ENCODE assay signal across 12 mouse cellular contexts in the genomic region with DNA sequence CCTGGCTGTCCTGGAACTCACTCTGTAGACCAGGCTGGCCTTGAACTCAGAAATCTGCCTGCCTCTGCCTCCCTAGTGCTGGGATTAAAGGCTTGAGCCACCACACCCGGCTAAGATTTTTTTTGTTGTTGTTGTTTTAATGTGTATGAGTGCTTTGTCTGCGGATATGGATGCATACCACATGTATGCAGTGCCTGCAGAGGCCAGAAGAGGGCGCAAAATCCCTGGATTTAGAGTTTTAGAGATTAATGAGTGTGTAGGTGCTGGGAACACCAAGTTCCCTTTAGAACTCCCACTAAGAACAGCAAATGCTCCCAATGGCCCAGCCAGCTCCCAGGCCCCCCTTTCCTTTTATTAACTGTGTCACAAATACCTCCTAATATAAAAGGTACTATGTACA. TPM values are rescaled to one million over a fixed set of nuclear protein-coding genes. Genes with fewer than 3 reads are reported as not detected.
A peak's percentile ranks its signal among the peaks of the same experiment; 100 is the strongest.
DNase-seq lines count a peak whose midpoint lies in the region; ATAC-seq and TF ChIP-seq lines count a peak whose summit lies in the region.
"Had no signal": no experiment of that assay in that cellular context is flagged by ENCODE, and none has a peak within 500 bp of the region (broad histone marks: within the 10 kb centered on the region; RNA-seq: fewer than 3 reads in every experiment).

No protein-coding gene starts in this region.

- no peak for DNase-seq in heart, postnatal 0 days (ENCODE audit: low spot score)
- DNase-seq in heart, postnatal 36 days, result no peak
- DNase-seq in retina, embryonic 14.5 days (ENCODE audit: low spot score), result peak; percentile 45
- DNase-seq in retina, postnatal 1 day, result no peak
- no peak for DNase-seq in brain, embryonic 14.5 days (ENCODE audit: low read depth)
- peak; percentile 48 for DNase-seq in thymus, postnatal 25 days
- no peak for DNase-seq in left cerebral cortex, postnatal 14 days (ENCODE audit: low spot score in 2 of 2)
- DNase-seq in neural tube, embryonic 10.5 days (ENCODE audit: extremely low spot score, low spot score), result no peak
- DNase-seq: cerebellum, adult 9-10 months had no signal

- WGBS in heart, postnatal 0 days, result 65% methylated on average over 3 of the region's 3 CpGs

- no peaks in the 10 kb centered on the region for H3K4me1 ChIP-seq in heart, postnatal 0 days (ENCODE audit: control insufficient read depth, insufficient read depth)

- H3K4me2 ChIP-seq in heart, postnatal 0 days (ENCODE audit: low read depth, low read length), result no peak overlapping the region
- H3K4me2 ChIP-seq: neural tube, embryonic 13.5 days; stomach, embryonic 15.5 days had no signal

- no peak for TF ChIP-seq EP300 in heart, postnatal 0 days (IDR thresholded peaks at IDR 0.05; ENCODE audit: low read depth)

- intact Hi-C loops in heart, postnatal 36 days (cut with DNase I), result no loop called here
- intact Hi-C loops in left cerebral cortex, postnatal 14 days (cut with DNase I), result no loop called here

- H3K27ac ChIP-seq in heart, postnatal 0 days (ENCODE audit: low read depth), result no peak overlapping the region
- H3K27ac ChIP-seq: neural tube, embryonic 13.5 days; stomach, embryonic 15.5 days had no signal

- TF ChIP-seq POLR2A in brain, embryonic 14.5 days (IDR thresholded peaks at IDR 0.05; ENCODE audit: borderline replicate concordance, extremely low read depth, insufficient read depth, insufficient read length, poor library complexity, severe bottlenecking), result no peak

- H3K9me3 ChIP-seq in heart, postnatal 0 days (replicated peaks; ENCODE audit: control insufficient read depth, low read length), result 0 out of 2 replicates have a peak, but pooled peaks cover 4% of the 10 kb centered on the region
- H3K9me3 ChIP-seq: neural tube, embryonic 13.5 days; stomach, embryonic 15.5 days had no signal

- no peak overlapping the region for H3K4me3 ChIP-seq in heart, postnatal 0 days (ENCODE audit: low read depth, low read length)
- H3K4me3 ChIP-seq: neural tube, embryonic 13.5 days; stomach, embryonic 15.5 days had no signal

- ATAC-seq in heart, postnatal 0 days (ENCODE audit: insufficient read depth, low read depth), result no peak

- H3K27me3 ChIP-seq in heart, postnatal 0 days (ENCODE audit: control insufficient read depth, insufficient read depth, low read length), result peaks cover 13% of the 10 kb centered on the region
- H3K27me3 ChIP-seq: stomach, embryonic 15.5 days had no signal

- H3K36me3 ChIP-seq in heart, postnatal 0 days (replicated peaks; ENCODE audit: control insufficient read depth, insufficient read depth, low read length), result no peaks in the 10 kb centered on the region
- H3K36me3 ChIP-seq: neural tube, embryonic 13.5 days; stomach, embryonic 15.5 days had no signal

- TF ChIP-seq CTCF in heart, postnatal 0 days (IDR thresholded peaks at IDR 0.05; ENCODE audit: low read depth), result peak; percentile 26
- TF ChIP-seq CTCF in brain, embryonic 14.5 days (IDR thresholded peaks at IDR 0.05; ENCODE audit: borderline replicate concordance, extremely low read depth, insufficient read depth, insufficient read length), result peak; percentile 47; the same call in 1 of the 2 replicates

- H3K9ac ChIP-seq in heart, postnatal 0 days (replicated peaks; ENCODE audit: low read depth, low read length), result no peak overlapping the region
- H3K9ac ChIP-seq: neural tube, embryonic 13.5 days; stomach, embryonic 15.5 days had no signal

RNA-seq across cellular contexts. Expression of a gene that starts 25.4 kb away (rescaled TPM):
- not detected in 2 replicates for total RNA-seq in heart, postnatal 0 days (2014; rRNA removed; ENCODE audit: low replicate concordance)
- polyA plus RNA-seq in heart, postnatal 0 days (2015; fragmentation: Nextera tagmentation; extraction: Ambion mirVana), result not detected in 2 replicates
- total RNA-seq in heart, postnatal 36 days (2021), result not detected
- polyA plus RNA-seq in brain, embryonic 14.5 days (2012; rRNA removed), result 22.9 and 25.1 TPM in 2 replicates
- 1 to 10 TPM; 4.1 to 4.6 TPM for total RNA-seq in left cerebral cortex, postnatal 14 days (2021)
- polyA plus RNA-seq: heart, embryonic 16.5 days had no signal

RNA-seq across cellular contexts. Expression of a gene that starts 25.4 kb away (rescaled TPM):
- 0.39 TPM in 1 of 2 replicates, not detected in the other for total RNA-seq in heart, postnatal 0 days (2014; rRNA removed; ENCODE audit: low replicate concordance)
- not detected in 2 replicates for polyA plus RNA-seq in heart, postnatal 0 days (2015; fragmentation: Nextera tagmentation; extraction: Ambion mirVana)
- total RNA-seq in heart, postnatal 36 days (2021), result not detected
- polyA plus RNA-seq in brain, embryonic 14.5 days (2012; rRNA removed), result 21.7 and 23.3 TPM in 2 replicates
- total RNA-seq in left cerebral cortex, postnatal 14 days (2021), result 1 to 10 TPM; 3.7 to 3.9 TPM
- polyA plus RNA-seq: heart, embryonic 16.5 days had no signal

RNA-seq across cellular contexts. Expression of a gene that starts 26.4 kb away (rescaled TPM):
- total RNA-seq in heart, postnatal 0 days (2014; rRNA removed; ENCODE audit: low replicate concordance), result 4.0 and 6.2 TPM in 2 replicates
- 1.9 and 2.0 TPM in 2 replicates for polyA plus RNA-seq in heart, postnatal 0 days (2015; fragmentation: Nextera tagmentation; extraction: Ambion mirVana)
- total RNA-seq in heart, postnatal 36 days (2021), result 10 to 100 TPM; 16.5 to 17.9 TPM
- 1.3 TPM in 2 replicates for polyA plus RNA-seq in brain, embryonic 14.5 days (2012; rRNA removed)
- total RNA-seq in left cerebral cortex, postnatal 14 days (2021), result 10 to 100 TPM; 17.0 to 28.3 TPM

Comparison
In these comparisons a context has a peak if more than half of its experiments do, and no peak if none do; other contexts are left out.
1. DNase-seq: peak in retina, embryonic 14.5 days (single experiment) and thymus, postnatal 25 days (single experiment); none in heart, postnatal 0 days (single experiment), heart, postnatal 36 days (0 of 2), retina, postnatal 1 day (single experiment), brain, embryonic 14.5 days (single experiment), left cerebral cortex, postnatal 14 days (0 of 2) and neural tube, embryonic 10.5 days (single experiment).